Mouse (Mus musculus): Measurements from ENCODE around the gene Lrrc9.

Lrrc9 gene

GRCm38 (mm10) chr12:72467789-72468188, 26.1 kb downstream of the Lrrc9 start:
- no peak for DNase-seq (ENCODE audit: extremely low read depth, low read depth)

- no peak for DNase-seq (ENCODE audit: extremely low read depth, low read depth)
Measured at GRCm38 (mm10) chr12:72476773-72477450, 35.2 kb downstream of the Lrrc9 start.

DNA sequence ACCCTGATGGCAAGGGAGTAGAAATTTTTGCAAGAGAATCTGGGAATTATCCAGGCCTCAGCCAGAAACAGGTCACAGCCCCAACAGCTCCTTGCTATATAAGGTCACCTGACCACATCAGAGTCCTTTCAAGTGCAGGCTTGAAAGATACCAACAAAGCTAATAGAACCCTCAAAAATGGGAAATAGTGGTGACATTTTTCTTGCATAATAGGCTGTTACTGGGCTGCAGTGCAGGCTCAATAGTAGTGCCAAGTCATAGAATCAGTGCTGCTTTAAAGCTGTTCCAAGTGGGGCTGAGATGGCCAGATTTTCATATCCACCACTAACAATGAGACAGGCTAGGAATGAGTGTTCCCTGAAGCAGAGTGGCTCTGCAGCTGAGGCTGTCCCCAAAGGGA, 40.6 kb downstream of the Lrrc9 start:
- no peak for DNase-seq (ENCODE audit: extremely low read depth, low read depth)

DNA sequence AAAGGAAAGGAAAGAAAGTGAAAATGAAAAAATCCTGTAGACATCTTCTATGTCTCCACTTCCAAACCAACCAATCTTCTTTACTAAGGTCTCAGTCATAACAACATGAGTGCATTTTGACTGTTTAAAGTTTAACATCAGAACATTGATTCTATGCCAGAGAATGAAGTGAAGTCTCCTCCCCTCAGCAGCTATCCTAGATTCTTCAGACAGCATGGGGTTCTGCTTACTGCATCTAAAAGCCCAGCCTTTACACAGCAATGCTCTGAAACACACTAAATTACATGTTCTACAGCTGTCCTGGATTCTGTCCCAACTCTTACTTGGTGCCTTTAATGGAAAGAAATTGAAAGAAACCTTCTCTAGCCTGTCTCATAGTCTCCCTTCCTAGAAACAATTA, 43.2 kb downstream of the Lrrc9 start:
- DNase-seq (ENCODE audit: extremely low read depth, low read depth) = no peak

GRCm38 (mm10) chr12:72487498-72487897, 45.8 kb downstream of the Lrrc9 start:
- DNase-seq (ENCODE audit: extremely low read depth, low read depth) = no peak

- DNase-seq (ENCODE audit: extremely low read depth, low read depth) = no peak
Measured at GRCm38 (mm10) chr12:72489995-72490394, 48.3 kb downstream of the Lrrc9 start.

GRCm38 (mm10) chr12:72491063-72491719, 49.5 kb downstream of the Lrrc9 start:
- no peak for DNase-seq (ENCODE audit: extremely low read depth, low read depth)

DNA sequence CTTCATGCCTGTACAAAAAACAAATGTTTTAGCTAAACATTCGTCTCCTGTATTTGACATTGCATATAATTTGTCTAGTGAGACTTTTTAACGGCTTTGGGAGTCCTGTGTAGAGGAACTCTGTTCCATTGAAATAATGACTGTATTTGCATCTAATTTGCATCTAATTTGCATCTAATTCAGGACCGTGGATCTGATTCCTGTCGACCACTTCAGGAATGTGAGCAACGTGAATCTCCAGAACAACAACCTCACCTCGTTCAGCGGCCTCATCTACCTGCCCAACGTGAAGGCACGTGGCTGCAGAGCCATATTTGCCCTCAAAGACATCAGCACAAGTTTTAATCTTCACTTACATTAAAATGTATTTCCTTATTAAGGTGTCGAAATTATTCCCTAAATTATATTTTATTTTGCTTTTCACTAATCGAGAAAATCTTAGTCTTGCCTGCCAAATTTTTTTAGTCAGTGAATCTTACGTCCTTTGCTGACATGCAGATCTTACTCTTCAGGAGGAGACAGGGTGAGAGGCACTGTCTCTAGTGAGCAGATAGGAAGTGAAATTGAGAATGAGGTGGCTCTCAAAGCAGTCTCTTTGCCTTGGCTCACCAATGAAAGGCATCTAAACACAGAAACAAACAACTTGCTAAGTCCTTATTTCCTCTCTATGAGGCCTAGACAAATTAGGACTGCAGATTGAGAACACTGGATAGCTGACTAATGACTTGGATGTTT, 55.4 kb downstream of the Lrrc9 start:
- no peak for DNase-seq (ENCODE audit: extremely low read depth, low read depth)

DNA sequence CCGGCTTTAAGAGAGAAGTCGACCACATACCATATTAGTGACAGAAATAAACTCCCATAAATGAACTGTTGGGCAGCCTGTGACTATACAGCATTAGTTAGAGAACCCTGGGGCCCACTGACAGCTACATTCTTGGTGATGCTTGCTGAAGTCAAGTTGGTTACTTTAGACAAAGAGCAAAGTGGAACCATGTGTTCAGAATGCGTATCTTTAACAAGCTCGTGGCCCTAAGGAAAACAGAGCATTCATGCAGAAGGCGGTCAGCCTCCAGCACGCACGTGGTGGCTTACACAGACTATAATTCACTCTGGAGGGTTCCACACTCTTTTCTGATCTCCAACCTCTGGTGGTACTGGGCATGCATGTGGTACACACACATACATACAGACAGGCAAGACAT, 67.9 kb downstream of the Lrrc9 start:
- no peak for DNase-seq (ENCODE audit: extremely low read depth, low read depth)

DNA sequence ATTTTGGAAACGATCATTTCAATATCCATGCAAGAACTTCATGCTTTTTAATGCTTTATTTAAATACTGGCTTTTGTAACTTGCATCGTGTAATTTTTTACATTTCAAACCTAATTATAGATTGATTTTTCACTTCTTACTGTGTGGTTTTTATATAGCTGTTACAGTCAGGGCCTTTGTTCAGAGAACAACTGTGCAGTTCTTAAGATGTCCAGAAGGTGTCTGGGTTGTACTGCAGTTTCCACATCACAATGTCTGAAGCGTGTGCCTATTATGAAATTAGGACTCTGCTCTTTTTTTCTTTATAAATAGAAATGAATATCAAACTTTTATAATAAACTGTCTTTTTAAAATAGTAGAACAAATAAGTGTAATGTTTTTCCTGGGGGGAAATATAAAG, 73.8 kb downstream of the Lrrc9 start:
- no peak for DNase-seq (ENCODE audit: extremely low read depth, low read depth)

- no peak for DNase-seq (ENCODE audit: extremely low read depth, low read depth)
Measured at GRCm38 (mm10) chr12:72518114-72518728, 76.6 kb downstream of the Lrrc9 start.

GRCm38 (mm10) chr12:72519352-72519751, 77.7 kb downstream of the Lrrc9 start:
- DNase-seq (ENCODE audit: extremely low read depth, low read depth) = no peak

DNA sequence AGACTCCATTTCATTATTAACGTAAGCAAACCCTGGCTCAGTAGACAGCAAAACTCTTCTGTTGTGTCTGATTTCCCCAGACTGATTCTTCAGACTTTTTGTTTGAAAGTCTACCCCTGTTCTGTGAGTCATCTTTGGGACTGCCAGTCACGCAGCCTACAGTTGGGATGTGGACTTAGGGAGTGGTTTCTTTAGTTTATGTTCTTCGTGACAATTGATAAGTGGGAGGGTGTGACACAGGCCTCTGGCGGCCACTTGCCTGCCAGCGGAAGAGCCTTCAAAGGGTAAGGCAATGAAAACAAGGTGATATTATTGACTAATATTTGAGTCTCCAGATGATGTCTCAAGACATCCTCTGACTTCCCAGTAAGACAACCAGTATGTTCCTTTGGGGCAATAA, 78.2 kb downstream of the Lrrc9 start:
- DNase-seq (ENCODE audit: extremely low read depth, low read depth) = no peak

DNA sequence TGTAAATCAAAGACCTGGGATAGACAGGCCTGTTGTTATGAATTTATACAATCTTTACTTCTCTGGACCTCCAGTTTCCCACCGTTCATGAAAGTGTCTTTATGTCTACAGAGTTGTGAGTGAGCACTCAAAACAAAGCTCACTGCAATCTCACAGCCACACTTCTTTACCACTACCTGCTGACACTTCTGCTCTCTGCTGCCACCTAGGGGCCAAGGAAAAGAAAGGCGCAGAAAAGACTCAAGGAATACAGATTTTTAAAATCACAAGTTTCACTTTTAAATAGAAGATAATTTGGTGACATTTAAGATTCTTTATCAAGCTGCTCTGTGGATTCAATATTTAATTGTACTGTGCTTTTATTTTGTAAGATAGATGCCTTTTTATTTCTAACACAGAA, 79.0 kb downstream of the Lrrc9 start:
- DNase-seq (ENCODE audit: extremely low read depth, low read depth) = no peak

DNA sequence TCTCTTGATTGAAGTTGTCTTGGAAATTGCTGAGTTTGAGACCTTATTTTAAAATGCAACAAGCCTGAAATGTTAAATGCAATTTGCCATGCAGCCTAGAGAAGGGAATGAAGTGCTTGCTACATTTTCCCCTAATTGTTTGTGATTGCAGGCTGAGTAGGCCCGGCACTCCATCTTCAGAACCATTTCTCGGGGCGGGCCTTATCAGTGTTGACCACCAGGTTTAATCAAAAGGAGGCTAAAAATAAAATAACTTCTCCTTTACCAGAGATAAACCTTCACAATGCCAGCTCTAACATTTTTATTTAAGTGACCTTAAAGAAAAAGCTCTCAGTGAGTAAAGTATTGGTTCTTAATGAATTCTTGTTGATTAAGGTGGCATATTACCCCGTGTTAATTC, 83.9 kb downstream of the Lrrc9 start:
- DNase-seq (ENCODE audit: extremely low read depth, low read depth) = peak; percentile 39

- peak; percentile 25 for DNase-seq (ENCODE audit: extremely low read depth, low read depth)
Measured at GRCm38 (mm10) chr12:72532303-72532702, 90.6 kb downstream of the Lrrc9 start.

DNA sequence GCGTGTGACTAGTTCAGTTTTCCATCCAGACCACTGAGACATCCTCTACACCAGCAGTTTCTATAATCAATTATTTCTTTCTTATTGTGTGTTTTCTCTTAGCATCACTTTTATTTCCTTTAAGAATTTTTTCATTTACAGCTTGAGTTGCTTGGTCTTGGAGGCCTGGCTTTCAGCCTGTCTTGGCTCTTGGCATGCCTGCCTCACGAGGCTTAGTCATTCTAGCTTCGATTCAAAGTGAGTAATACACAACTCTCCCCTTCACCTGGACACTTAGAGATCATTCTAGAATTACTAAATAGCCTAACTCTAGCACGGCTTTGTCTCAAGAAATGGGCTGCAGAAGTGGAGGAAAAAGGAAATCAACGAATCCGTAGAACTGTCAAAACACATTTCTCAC, 92.3 kb downstream of the Lrrc9 start:
- DNase-seq (ENCODE audit: extremely low read depth, low read depth) = no peak

GRCm38 (mm10) chr12:72535599-72535998, 93.9 kb downstream of the Lrrc9 start:
- no peak for DNase-seq (ENCODE audit: extremely low read depth, low read depth)

- peak; percentile 90 for DNase-seq (ENCODE audit: extremely low read depth, low read depth)
Measured at GRCm38 (mm10) chr12:72536021-72536597, 94.4 kb downstream of the Lrrc9 start, which contains the start of gene Pcnx4. Gene Pcnx4 (plus strand): TSS chr12:72536383.

- no peak for DNase-seq (ENCODE audit: extremely low read depth, low read depth)
Measured at GRCm38 (mm10) chr12:72538571-72538970, 96.9 kb downstream of the Lrrc9 start.

GRCm38 (mm10) chr12:72554347-72554746, 112.7 kb downstream of the Lrrc9 start:
- no peak for DNase-seq (ENCODE audit: extremely low read depth, low read depth)

All from MEL-GATA-1-ER (cell line).